Mouse (Mus musculus): Measurements from ENCODE around the gene Xpo5. TPM values are rescaled to one million over a fixed set of nuclear protein-coding genes. Genes with fewer than 3 reads are reported as not detected.

Xpo5 gene
- total RNA-seq (2017) = 60.6 and 67.8 TPM in 2 replicates

DNA sequence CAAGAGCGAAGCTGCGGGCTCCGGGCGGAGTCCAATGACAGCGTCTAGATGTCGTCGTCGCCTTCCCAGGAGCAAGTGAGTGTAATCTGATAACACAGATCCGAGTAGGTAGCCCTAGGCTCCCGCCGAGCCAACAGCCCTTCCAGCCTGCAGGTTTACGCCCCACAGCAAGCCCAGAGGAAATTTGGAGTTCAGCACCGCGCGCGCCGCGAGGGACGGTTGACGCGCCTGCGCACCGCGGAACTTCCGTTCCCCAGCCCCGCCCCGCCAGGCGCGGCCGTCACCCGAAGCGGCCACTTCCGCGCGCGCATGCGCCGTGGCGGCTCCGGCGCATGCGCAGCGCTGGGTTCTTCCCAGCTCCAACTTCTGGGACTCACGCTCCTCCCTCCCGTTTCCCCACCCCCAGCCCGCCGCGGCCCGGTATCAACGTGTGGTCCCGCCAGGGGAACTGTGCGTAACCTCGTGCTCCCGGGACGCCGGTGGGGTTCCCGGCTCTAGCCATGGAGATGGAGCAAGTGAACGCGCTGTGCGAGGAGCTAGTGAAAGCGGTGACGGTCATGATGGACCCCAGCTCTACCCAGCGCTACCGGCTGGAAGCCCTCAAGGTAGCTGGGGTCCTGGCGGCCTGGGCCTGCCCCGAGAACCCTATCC lies at the start of gene Xpo5, which contains the start of gene Polh:
Gene Xpo5, plus strand, starts transcription at position 362 of the 651 bp plus-strand sequence.
Gene Polh, minus strand, starts transcription at position 225 of the 651 bp plus-strand sequence.
- ATAC-seq (replicated peaks; ENCODE audit: low read depth, poor library complexity, severe bottlenecking) = peak; percentile 87

DNA sequence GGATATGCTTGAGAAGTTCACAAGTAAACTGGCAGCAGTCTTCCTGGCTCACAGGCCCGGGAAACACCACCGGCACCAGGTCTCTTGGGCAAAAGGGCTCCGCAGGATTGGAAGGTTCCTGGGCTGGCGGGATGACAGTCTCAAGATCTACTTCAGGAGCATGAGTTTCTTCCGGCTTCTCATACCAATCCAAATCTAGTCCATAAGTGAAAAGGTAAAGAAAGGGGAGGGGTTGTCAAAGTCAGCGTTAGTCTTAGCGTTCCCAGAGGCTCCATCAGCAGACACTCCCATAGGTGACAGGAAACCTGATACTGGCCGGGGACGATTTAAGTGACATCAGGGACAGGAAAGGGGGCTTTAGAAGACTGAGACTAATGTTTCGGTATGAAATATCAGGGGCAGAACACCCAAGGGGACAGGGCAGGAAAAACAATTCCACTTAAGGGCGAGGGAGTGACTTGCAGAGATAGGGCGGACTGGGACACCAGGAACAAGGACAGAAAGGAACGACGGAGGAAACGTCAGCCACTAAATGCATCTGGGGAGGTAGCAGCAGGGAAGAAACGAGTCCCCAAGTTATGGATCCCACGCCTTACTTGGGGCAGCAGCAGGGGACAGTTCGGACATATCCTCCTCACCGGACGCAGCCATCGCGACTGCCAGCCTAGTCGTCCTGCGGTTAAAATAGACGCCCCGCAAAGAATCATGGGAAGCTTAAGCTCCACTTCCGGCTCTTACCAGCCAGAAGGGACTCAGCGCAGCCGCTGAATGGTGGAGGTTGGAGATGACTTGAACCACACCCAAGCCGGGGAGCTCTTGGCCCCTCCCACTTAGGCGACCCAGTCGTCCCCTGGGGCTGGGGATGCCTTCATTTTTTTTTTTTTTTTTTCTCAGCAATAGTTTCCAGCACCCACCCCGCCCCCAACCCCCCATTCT lies 49.5 kb upstream of the Xpo5 start, which contains the start of gene Mad2l1bp:
Gene Mad2l1bp, minus strand, starts transcription at position 707 of the 936 bp plus-strand sequence.
- ATAC-seq (replicated peaks; ENCODE audit: low read depth, poor library complexity, severe bottlenecking) = peak; percentile 98

DNA sequence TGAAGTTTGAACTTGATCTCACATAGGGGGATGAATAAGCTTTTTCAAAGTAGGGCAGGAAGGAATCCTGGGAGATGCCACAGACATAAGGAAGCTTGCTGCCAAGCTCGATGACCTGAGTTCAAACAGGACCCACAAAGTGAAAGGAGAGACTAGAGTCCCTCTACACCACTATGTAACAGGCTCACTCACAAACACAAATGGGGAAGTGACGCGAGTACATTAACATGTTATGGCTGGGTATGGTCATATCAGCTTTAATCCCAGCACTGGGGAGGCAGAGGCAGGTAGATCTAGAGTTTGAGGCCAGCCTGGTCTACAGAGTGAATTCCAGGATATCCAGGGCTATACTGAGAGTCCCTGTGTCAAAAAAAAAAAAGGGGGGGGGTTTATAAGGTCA lies 48.2 kb upstream of the Xpo5 start:
- ATAC-seq (replicated peaks; ENCODE audit: low read depth, poor library complexity, severe bottlenecking) = no peak

DNA sequence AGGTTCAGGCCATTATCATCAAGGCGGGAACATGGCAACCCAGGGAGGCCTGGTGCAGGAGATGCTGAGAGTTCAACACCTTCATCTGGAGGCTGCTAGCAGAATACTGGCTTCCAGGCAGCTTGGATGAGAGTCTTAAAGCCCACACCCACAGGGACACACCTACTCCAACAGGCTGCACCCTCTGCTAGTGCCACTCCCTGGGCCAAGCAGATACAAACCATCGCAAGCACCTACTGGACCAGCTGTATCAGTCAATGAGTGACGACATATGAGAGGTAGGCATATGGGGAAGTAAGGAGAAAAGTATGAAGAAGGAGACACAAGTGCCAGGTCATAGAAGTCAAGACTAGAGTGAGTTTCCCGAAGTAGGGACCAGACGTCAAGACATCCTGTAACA lies 45.9 kb upstream of the Xpo5 start:
- ATAC-seq (replicated peaks; ENCODE audit: low read depth, poor library complexity, severe bottlenecking) = no peak

DNA sequence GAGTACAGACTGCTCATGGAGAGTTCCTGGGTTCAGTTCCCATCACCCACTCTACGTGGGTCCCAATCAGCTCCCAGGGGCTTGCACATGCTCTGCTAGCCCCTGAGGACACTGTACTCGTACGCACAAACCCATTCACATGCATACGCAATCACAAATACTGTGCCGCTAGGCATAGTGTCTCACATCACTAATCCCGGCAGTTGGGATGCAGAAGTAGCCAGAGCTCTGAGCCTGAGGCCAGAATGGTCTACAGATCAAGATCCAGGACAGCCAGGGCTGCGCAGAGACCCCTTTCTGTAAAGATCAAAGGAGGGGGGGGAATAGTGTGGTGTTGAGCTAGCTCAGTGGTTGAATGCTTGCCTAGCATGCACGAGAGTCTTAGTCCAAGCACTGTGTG lies 45.5 kb upstream of the Xpo5 start:
- ATAC-seq (replicated peaks; ENCODE audit: low read depth, poor library complexity, severe bottlenecking) = no peak

DNA sequence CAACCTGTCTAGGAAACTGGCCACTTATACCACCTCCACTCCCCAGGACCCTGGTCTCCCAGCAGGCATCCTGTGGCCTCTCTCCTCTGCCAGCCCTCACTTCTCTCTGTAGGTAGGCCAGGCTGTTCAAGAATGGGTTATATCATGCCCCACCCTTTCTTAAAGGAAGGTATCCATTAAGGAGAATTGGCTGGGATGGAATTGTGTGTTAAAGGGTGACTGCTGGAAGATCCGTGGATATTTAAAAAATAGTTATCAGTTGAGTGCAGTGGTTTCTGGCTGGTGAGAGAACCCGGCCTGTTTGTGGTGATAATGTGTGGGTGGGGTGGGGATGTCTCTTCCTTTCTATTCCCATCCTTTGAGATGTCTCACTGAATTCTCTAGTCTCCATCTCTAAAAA lies 43.3 kb upstream of the Xpo5 start:
- no peak for ATAC-seq (replicated peaks; ENCODE audit: low read depth, poor library complexity, severe bottlenecking)

DNA sequence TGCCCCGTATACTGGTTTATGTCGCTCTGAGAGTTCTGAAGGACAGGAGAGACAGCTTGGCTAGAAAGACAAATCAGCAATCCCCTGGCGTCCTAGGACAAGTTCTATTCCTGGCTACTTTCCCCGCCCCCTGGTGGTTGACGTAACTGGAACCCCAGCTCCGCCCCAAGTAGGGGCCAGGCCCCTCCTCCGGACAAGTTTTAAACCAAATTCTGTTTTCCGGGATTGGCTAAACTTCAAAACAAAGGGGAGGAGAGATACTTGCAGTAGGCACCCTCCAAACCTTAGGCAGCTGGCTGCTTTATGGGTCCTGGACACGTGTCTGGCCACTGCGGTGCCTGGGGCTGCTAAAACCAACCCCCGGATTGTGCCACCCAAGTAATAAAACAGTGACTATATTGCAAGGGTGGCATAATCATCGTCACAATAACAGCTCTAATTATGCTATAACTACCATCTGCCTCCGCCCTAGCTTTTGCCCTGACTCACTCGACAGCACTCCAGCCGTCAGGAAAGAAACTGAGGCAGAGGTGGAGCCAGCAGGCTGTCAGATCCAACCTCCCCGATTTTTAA lies 42.4 kb upstream of the Xpo5 start:
- ATAC-seq (replicated peaks; ENCODE audit: low read depth, poor library complexity, severe bottlenecking) = peak; percentile 58

DNA sequence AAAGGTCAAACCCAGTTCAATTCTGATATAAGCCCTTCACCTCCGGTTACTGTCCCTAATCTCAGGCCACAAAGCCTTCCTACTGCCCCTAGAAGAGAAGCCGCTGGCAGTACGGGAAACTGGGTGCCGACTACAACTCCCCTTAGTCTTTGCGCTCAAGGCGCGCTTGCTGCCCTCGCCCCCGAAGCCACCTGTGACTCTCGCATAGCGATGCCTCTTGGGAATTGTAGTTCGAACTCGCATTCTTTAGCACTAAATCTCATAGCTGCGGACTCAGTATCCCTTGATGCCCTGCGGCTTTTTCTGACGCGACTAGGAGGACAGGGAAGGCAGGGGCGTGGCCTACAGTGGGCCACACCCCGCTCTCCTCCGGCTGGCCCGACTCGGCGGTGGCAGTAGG lies 41.9 kb upstream of the Xpo5 start, which contains the start of gene Gtpbp2:
Gene Gtpbp2, plus strand, starts transcription at position 347 of the 400 bp plus-strand sequence.
- ATAC-seq (replicated peaks; ENCODE audit: low read depth, poor library complexity, severe bottlenecking) = peak; percentile 86

DNA sequence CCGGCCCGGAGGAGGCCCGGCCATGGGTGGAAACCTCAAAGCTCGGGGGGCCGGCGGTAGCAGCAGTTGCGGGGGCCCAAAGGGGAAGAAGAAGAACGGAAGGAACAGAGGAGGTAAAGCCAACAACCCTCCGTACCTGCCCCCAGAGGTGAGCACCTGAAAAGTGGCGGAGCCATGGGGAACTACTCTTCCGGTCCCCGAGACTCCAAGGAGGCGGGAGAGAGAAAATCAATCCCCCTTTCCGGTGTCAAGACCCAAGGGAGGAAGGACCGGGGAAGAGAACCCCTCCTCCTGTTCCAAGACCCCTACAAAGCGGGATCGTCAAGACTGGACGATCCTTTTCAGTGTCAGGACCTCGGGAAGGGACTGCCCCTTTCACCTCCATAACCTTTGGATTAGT lies 41.4 kb upstream of the Xpo5 start:
- ATAC-seq (replicated peaks; ENCODE audit: low read depth, poor library complexity, severe bottlenecking) = no peak

DNA sequence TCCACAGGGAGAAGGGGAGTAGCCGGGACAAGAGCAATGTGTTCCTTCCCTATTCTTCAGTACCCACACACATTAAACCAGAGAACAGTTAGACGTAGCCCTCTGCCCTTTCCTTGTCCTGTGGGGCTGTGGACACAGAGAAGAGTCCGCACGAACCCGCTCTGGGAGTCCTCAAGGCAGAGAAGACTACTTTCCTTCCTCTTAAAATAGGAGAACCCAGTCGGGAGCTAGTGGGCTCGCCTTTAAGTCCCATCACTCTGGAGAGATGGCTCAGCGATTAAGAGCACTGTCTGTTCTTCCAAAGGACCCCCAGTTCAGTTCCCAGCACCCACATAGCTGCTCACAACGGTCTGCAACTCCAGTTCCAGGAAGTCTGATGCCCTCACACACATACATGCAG lies 40.9 kb upstream of the Xpo5 start:
- no peak for ATAC-seq (replicated peaks; ENCODE audit: low read depth, poor library complexity, severe bottlenecking)

DNA sequence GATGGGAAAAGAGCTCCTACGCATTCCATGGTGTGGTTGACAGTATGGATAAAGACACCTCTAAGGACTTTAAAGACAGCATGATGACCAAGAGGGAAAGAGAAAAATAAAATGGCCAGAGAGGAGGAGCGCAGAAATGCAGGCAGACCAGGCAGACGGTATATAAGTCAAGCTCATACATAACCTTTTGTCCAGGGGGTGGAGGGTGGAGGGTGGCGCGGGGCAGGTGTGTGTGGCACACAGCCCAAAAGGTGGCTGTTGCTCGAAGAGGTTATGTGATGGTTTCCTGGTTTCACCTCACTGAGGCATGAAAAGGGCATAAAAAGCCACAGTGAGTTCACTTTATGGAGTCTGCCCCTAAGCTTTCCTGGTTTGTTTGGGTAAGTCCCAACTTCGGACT lies 40.0 kb upstream of the Xpo5 start:
- no peak for ATAC-seq (replicated peaks; ENCODE audit: low read depth, poor library complexity, severe bottlenecking)

DNA sequence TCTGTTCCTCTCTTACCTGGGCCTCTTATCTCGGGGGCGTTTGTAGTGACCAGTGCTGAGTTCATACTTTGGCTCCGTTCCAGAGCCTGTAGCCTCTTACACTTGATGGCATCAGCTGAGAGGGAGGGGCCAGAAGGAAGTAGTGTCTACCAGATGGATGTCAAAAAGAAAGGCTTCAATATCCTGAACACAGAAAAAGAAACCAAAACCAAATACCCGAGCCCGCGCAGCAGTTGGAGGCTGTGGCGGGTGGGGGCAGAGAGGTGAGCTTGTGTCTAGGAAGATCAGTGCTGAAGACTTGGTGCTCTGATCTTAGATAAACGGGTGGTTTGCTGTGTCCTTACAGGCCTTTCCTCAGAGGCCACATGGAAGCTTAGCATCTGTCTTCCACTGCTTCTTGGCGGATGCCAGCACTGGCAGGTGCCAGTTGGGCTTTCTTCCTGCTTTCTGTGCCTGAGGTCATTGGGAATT lies 39.6 kb upstream of the Xpo5 start:
- ATAC-seq (replicated peaks; ENCODE audit: low read depth, poor library complexity, severe bottlenecking) = 0 out of 2 replicates have a peak, but pooled peaks have one; percentile 14

DNA sequence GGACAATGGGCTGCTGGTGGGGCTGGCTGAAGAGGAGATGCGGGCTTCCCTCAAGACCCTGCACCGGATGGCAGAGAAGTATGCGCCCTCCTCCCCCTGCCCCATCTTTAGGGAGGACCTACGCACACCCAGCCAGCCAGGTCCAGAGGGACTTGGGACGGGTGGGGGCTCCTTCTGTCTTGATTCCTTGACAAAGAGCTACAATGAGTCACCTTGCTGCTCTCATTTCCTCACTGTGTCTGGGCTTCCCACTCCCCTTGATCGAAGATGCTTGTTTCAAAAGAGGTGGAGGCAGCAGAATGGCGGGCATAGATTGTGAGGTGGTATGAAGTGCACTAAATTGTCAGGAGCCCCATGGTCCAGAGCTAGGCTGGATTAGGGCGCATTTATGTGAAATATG lies 38.3 kb upstream of the Xpo5 start:
- ATAC-seq (replicated peaks; ENCODE audit: low read depth, poor library complexity, severe bottlenecking) = no peak

DNA sequence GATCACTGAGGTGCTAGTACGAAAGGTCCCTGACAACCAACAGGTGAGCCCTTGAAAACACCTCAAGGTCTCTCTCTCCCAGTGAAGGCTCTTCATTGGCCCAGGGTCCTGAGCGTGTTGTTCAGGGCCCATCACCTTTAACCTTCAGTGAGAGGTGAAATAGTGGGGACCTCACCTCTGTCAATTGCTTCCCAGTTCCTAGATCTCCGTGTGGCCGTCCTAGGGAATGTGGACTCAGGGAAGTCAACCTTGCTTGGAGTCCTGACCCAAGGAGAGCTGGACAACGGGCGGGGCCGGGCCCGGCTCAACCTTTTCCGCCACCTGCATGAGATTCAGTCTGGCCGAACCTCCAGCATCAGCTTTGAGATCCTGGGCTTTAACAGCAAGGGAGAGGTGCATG lies 37.8 kb upstream of the Xpo5 start:
- ATAC-seq (replicated peaks; ENCODE audit: low read depth, poor library complexity, severe bottlenecking) = no peak

DNA sequence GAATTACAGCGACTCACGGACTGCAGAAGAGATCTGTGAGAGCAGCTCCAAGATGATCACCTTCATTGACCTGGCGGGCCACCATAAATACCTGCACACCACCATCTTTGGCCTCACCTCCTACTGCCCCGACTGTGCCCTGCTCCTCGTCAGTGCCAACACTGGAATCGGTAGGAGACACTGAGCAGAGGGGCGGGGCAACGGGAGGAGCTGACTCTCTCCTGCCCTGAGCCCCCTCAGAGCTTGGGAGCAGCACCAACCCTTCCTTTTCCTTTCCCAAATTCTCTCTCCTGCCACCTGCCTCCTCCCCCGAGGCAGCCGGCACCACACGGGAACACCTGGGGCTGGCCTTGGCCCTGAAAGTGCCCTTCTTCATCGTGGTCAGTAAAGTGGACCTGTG lies 37.1 kb upstream of the Xpo5 start:
- ATAC-seq (replicated peaks; ENCODE audit: low read depth, poor library complexity, severe bottlenecking) = no peak

DNA sequence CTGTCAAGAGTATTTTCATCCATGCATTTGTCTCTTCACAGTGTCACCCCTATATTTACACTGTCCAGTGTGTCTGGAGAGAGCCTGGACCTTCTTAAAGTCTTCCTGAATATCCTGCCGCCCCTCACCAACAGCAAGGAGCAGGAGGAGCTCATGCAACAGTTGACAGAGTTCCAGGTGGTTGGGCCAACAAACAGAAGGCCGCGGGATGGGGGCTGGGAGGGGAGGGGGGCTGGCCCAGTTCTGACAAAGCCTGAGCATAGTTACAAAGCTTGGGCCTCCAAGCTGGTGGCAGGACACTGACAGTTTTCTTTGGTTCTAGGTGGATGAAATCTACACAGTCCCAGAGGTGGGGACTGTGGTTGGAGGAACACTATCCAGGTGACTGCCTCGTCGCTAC lies 36.3 kb upstream of the Xpo5 start:
- ATAC-seq (replicated peaks; ENCODE audit: low read depth, poor library complexity, severe bottlenecking) = no peak

DNA sequence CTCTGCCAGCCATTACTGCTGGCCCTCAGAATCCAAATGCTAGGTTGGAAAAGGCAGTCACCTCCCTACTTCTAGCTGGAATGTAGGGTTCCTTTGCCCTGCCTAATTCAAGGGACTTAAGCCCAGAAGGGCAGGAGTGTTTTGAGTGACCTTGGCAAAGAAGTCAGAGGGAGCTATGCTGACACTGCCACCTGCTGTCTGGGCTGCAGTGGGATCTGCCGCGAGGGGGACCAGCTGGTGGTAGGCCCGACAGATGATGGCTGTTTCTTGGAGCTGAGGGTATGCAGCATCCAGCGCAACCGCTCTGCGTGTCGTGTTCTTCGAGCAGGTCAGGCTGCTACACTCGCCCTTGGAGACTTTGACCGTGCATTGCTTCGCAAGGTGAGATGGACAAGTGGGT lies 35.6 kb upstream of the Xpo5 start:
- ATAC-seq (replicated peaks; ENCODE audit: low read depth, poor library complexity, severe bottlenecking) = no peak

DNA sequence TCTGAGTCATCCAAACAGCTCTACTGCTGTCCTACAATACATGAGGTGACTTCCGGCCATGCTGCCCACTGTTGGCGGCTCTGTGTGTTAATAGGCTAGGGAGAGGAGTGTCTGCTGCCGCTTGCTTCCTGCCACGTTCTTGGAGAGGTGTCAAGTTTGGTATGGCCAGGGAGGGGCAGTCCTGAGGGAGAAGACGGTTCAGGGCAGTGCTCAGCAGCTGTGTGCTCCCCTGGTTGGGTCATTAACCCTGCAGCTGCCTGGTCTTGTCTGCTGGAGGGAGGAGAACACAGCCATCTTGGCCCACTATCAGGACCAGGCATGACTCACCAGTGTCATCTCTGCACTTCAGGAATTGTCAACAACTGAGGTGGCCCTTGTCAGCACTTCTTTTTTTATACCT lies 34.3 kb upstream of the Xpo5 start:
- 0 out of 2 replicates have a peak, but pooled peaks have one; percentile 12 for ATAC-seq (replicated peaks; ENCODE audit: low read depth, poor library complexity, severe bottlenecking)

DNA sequence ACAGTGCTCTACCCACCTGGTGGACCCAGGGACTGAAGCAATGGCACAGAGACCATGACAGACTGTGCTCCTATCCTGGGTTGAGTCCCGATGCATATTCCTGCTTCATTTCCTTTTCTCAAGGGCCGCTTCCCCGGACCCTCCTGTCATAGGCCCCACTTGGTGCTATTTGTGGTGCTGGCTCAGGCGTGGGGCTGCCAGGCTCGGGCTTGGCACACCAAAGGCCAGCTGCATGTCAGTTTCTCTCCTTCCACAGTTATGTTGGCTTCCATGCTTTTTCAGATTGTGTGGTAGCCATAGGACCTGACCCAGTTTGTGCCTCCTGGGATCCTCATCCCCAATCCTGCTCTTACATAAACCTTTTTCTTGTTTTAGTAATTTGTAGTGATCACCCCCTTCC lies 33.8 kb upstream of the Xpo5 start:
- no peak for ATAC-seq (replicated peaks; ENCODE audit: low read depth, poor library complexity, severe bottlenecking)

DNA sequence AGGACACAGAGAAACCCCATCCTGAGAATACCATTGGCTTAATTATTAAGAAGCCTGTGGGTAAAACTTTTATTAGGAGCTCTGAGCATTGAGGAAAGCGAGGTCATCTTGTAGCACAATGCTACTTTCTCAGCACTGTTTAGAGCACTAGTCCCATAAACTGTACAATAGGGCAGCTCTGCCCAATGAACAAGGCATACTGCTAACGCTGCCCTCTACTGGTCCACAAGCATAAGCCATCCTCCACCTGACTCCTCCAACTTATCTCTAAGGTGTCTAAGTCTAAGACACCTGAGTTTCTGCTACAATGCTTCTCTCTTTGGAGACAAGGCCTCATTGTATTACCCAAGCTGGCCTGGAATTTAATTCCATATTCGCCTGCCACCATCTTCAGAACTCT lies 32.0 kb upstream of the Xpo5 start:
- ATAC-seq (replicated peaks; ENCODE audit: low read depth, poor library complexity, severe bottlenecking) = peak; percentile 64

DNA sequence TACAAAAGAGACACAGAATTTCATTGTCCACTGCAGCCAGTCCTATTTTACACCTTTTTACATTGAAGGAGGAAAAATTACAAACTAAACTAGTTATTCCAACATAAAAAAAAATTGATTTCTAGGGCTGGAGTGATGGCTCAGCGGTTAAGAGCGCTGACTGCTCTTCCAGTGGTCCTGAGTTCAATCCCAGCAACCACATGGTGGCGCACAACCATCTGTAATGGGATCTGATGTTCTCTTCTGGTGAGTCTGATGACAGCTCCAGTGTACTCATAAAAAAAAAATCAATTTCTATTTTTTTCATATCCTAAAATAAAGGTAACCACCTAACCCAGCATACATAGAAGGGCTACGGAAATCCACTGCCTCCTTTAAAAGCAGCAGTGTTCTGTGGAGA lies 20.3 kb upstream of the Xpo5 start:
- ATAC-seq (replicated peaks; ENCODE audit: low read depth, poor library complexity, severe bottlenecking) = no peak
